Mouse (Mus musculus) thymus, postnatal 10 days (tissue): ENCODE data around the gene Btd.

Experiments used
- DNase-seq, 2 experiments: peaks; one replicate each; pipeline ENCODE4 v3.0.0; 2021; ENCODE audit warnings: low spot score in 2 of 2

The Btd gene

GRCm38 (mm10) chr14:31645920-31646319 is 5.1 kb downstream of the Btd start:
- DNase-seq: no peak

DNA sequence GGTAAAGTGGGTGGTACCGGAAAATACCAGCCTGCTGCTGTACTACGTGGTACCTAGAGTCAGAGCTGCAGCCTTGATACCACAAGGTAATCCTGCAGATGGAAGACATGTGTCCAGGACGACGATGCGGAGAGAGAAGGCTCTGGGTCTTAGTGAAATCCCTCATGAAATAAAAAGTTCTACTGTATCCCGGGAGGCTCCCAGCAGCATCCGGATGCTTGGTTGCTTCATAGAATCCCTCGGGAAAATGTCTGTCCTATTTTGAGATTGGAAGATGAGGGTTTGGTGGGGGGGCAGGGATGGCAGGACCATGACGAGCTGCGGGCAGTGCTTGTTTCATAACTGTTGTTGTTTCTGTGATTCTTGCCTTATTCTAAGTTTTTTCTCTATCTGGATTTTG is 7.2 kb downstream of the Btd start:
- no peak for DNase-seq

GRCm38 (mm10) chr14:31650347-31650746 is 9.5 kb downstream of the Btd start:
- no peak for DNase-seq

DNA sequence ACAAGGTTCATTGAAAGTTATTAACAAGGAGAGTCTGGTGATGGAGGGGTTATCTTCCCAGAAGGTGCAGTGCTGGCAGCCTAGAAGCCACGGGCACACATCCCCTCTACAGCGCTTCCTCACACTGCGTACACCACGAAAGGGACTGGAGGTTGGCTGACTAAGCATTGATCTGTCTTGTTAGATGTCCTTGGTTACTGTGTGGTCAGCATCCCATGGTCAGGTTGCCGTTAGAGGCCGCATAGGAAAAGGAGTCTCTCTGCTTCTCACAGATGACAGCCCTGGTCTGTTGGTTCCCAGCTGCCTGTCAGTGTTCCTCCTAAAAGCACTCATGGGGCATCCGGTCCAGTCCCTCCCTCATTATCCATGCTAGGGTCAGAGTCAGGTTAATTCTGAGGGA is 10.4 kb downstream of the Btd start:
- DNase-seq: no peak

DNA sequence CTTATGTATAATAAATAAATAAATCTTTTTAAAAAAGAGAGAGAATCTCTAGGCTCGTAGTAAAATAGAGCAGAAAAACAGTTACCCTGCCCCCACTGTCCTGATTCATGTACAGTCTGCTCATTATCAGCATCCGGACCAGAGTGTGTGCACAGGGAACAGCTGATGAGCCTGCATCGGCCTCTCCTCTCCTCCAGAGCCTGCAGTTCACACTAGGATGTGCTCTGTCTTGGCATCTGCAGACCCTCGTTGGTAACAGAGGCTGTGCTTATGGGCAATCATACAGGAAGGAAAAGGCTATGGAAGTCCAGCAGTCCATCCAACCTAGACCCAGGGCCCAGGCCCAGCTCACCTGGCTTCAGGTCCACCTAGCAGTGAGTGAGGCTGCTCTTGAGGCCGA is 11.3 kb downstream of the Btd start:
- no peak for DNase-seq

- DNase-seq: no peak
These were observed 11.8 kb downstream of the Btd start for GRCm38 (mm10) chr14:31652624-31653023.

GRCm38 (mm10) chr14:31653101-31653875 is 12.5 kb downstream of the Btd start:
- DNase-seq: no peak

DNA sequence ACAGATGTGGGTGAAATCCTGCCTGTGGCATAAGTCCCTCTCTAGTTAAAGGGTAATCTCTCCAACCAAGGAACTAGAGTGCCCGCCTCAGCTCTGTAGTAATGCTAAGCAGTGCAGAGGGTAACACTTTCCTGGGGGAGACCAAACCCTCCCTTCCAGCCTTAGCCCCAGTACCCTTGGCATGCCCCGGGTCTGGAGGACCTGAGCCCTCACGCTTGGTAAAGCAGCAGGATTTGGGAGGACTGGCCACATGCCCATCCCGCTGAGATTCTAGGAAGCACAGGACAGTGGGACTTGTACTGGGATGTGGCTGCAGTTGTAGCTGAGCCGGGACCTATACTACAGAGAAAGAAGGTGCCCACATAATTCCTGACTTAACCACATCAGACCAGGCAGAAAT is 14.0 kb downstream of the Btd start:
- DNase-seq: peak in 1 of 2 experiments; percentile 2

DNA sequence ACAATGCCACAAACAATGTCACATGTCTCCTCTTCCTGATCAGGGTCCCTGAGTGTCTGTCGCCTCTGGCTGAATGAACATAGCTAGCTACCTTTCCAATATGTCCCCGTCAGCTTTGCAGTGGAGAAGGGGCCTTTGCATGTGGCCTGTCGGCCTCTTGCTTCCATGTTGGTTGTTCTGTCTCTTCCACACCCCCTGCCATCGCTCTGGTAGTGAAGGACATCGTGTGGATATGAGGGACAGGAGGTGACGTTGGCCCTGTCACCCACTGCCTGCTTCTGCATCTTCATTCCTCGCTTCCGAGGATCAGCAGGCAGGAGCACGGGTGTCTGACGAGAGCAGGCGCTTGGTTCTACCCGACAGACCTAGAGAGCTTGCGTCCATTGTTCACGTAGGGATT is 14.6 kb downstream of the Btd start:
- DNase-seq: peak in 1 of 2 experiments; percentile 2

DNA sequence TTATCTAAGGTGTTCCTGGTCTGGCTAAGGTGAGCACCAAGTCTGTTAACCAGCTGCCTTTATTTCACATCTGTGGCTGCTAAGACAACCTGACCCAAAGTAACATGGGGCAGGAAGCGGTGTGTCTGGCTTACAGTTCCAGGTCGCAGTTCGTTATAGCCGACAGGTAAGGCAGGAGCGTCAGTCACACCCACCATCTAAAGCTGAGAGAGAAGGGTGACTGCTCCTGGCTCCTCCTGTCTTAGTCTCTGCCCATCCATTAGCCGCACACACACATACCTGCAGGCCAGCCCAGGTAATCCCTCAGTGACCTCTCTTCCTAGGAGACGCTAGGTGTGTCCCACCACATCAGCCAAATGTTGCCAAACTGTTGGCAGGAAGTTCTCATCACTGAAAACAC is 15.6 kb downstream of the Btd start:
- peak in 1 of 2 experiments; percentile 7 for DNase-seq

- peak; percentile 60 to 84 for DNase-seq
These were observed 16.2 kb downstream of the Btd start for GRCm38 (mm10) chr14:31656857-31657645.

GRCm38 (mm10) chr14:31658126-31658680 is 17.4 kb downstream of the Btd start:
- DNase-seq: peak in 1 of 2 experiments; percentile 3

DNA sequence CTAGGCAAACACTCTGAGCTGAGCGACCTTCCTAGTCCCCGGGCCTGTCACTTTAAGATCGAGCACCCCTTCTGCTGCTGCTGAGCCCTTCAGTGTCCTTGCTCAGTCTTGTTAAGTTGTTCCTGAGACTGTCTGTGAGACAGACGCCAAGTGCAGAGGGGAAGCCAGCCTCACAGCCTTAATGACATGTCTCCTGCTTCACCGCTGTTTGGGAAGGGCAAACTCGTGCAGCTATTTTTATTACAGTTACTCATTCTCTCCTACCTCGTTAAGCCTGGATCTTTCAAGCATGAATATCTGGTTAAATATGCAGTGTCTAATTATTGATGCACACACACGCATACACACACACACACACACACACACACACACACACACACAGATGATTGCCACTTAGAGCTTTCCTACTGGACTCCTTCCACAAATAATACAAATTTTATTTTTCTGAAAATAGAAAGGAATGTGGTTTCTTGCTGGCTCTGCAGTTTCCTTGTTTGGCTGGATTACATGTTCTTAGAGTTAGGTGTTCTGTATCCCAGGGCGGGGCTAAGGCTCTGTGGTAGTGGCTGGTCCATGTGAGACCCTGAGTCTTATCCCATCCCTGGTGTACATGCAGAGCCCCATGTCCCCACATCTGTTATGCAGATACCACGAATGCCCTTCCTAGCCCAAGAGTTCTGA is 18.8 kb downstream of the Btd start:
- peak in 1 of 2 experiments; percentile 4 for DNase-seq

DNA sequence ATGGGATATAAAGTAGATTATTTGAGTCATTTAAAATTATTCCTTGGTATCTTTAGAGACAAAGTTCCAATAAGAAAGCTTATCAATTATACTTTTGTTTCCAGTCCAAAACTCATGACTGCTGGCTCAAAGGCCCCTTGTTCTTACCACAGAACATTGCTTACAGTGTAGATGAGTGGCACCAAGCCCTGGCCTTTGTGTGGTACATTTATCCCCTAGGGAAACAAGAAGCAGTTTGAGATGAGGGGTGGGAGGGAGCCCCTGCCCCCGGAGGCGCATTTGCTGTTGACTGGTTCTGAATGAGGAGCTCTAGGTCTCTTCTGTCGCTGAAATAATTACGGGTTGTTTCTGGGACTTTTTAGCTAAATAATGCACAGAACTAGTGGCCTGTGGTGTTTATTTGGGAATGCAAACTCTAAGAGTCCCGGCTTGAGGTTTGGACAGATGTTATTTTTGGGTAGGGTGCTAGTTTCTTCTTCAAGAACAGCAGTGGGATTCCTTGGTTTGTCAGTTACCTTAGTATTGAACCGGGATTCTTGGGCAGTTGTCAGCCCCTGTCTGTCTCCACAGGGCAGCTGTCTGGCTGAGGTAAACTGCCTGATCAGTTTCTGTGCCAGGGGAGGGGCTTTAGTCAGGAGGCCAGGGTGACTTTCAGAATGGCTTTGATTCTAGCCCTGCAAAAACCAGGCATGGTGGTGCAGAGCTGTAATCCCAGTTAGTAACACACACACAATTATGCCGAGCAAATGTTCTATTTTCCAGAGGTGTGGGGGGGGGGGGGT is 19.7 kb downstream of the Btd start:
- DNase-seq: peak in 1 of 2 experiments; percentile 2

DNA sequence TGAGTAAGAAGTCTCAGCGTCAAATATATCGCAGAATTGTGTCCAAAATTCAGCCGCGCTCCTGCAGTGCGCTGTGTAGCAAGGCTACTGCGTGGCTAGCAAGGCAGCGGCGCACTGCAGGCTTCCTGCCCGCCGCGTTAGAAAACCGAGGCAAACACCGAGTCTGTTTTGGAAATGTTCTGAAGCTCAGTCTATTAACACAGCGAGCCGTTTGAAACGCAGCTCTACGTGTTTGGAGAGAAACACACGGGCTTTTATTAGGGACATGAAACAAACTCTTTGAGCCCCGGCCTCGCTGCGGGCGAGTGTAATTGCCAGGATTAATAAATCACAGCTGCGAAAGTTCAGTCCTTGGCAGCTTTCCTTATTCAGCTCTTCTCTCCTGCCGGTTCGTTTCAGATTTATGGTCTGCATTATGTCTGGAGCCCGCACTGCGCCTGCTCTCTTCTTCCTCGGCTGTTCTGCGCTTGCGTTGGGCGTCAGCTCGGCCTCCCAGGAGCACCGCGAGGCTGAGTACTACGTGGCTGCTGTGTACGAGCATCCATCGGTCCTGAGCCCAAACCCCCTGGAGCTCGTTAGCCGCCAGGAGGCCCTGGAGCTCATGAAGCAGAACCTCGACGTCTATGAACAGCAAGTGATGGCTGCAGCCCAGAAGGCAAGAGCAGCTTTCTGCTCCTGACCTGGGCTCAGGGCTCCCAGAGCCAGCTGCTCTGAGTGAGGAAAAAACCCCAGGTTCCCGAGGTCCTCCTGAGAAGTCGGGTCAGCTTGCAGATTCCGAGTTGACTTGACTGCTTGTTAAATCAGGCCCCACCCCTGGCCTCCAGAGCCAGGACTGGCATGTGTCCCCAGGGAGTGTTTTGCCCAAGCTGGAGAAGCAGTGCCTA is 21.1 kb downstream of the Btd start:
- peak; percentile 43 to 60 for DNase-seq

DNA sequence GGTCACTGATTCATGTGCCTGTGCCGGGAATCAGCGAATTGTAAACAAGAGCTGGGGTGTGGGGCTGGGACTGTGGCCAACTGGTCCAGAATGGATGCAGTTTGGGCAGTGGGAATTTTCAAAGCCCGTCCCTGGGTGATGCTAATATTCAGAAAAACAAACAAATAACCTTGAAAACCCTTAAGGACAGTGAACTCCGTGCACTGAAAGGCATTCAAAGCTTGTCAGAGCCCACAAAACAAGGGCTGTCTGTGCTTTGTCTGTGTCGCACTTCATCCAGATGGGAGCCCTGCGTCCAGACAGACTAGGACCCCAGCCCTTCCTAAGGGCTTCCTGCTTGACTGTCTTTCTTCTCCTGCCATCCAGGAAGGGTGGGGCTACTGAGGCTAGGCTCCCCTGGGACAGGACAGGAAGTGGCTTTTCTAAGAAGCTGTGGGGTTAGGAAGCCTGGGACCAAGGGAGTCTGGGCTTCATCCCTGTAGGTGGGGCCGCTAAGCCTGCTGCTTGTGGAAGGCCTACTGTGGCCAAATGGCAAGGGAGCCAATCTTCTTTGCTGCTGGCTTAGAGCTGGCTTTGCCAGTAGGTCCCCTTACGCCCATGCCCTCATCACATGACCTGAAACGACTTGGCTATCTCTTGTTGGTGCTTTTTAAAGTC is 21.9 kb downstream of the Btd start:
- no peak for DNase-seq

- peak in 1 of 2 experiments; percentile 2 for DNase-seq
These were observed 22.7 kb downstream of the Btd start for GRCm38 (mm10) chr14:31663376-31664099.

- DNase-seq: peak in 1 of 2 experiments; percentile 4
These were observed 23.5 kb downstream of the Btd start for GRCm38 (mm10) chr14:31664100-31664902.
